Mouse (Mus musculus): ENCODE data around the gene Vwce. TPM values are rescaled to one million over a fixed set of nuclear protein-coding genes. Genes with fewer than 3 reads are reported as not detected.

Vwce gene
- polyA plus RNA-seq, 1 experiment from 2014 or later, result 0.36 TPM

- Histone ChIP-seq H3K4me1 (ENCODE audit: control insufficient read depth, insufficient read depth, low read length) (peaks cover 6% of the 10 kb centered on the region), H3K27ac (ENCODE audit: low read depth, low read length) (no peak overlapping the region), H3K9ac (ENCODE audit: low read length) (no peak overlapping the region), H3K4me3 (ENCODE audit: low read depth, low read length) (no peak overlapping the region), H3K27me3 (ENCODE audit: control insufficient read depth, insufficient read depth, low read length) (no peaks in the 10 kb centered on the region), H3K36me3 (ENCODE audit: control insufficient read depth, insufficient read depth, low read length) (peaks cover 19% of the 10 kb centered on the region), H3K9me3 (ENCODE audit: control insufficient read depth, low read length) (no peaks in the 10 kb centered on the region), H3K4me2 (no peak overlapping the region)
- ATAC-seq (ENCODE audit: low FRiP score), result no peak
- 89% methylated on average over 6 of the region's 6 CpGs for WGBS
- peak; percentile 45 for DNase-seq (ENCODE audit: low spot score, missing footprints)
Observed at GRCm38 (mm10) chr19:10714168-10714567, 80.2 kb downstream of the Vwce start.

- H3K9me3 ChIP-seq (ENCODE audit: control insufficient read depth, low read length), result no peaks in the 10 kb centered on the region
- ATAC-seq (ENCODE audit: low FRiP score), result peak; percentile 62; the same call in 1 of the 2 replicates
- no peak overlapping the region for H3K9ac ChIP-seq (ENCODE audit: low read length)
- WGBS, result 52% methylated on average over 4 of the region's 4 CpGs
- no peaks in the 10 kb centered on the region for H3K27me3 ChIP-seq (ENCODE audit: control insufficient read depth, insufficient read depth, low read length)
- no peak overlapping the region for H3K4me3 ChIP-seq (ENCODE audit: low read depth, low read length)
- DNase-seq (ENCODE audit: low spot score, missing footprints), result peak; percentile 82
- no peak overlapping the region for H3K4me2 ChIP-seq
- H3K27ac ChIP-seq (ENCODE audit: low read depth, low read length), result no peak overlapping the region
- peaks cover under 1% of the 10 kb centered on the region; the same call in 1 of the 2 replicates for H3K4me1 ChIP-seq (ENCODE audit: control insufficient read depth, insufficient read depth, low read length)
- peaks cover 19% of the 10 kb centered on the region for H3K36me3 ChIP-seq (ENCODE audit: control insufficient read depth, insufficient read depth, low read length)
Observed at GRCm38 (mm10) chr19:10714682-10715475, 80.9 kb downstream of the Vwce start.

GRCm38 (mm10) chr19:10715476-10715875, 81.5 kb downstream of the Vwce start:
- WGBS, result 90% methylated on average over 6 of the region's 6 CpGs
- H3K36me3 ChIP-seq (ENCODE audit: control insufficient read depth, insufficient read depth, low read length), result peaks cover 16% of the 10 kb centered on the region
- DNase-seq (ENCODE audit: low spot score, missing footprints), result peak; percentile 80
- H3K4me1 ChIP-seq (ENCODE audit: control insufficient read depth, insufficient read depth, low read length), result no peaks in the 10 kb centered on the region
- H3K9me3 ChIP-seq (ENCODE audit: control insufficient read depth, low read length), result no peaks in the 10 kb centered on the region
- no peak overlapping the region for H3K4me3 ChIP-seq (ENCODE audit: low read depth, low read length)
- no peaks in the 10 kb centered on the region for H3K27me3 ChIP-seq (ENCODE audit: control insufficient read depth, insufficient read depth, low read length)
- no peak for ATAC-seq (ENCODE audit: low FRiP score)
- H3K9ac ChIP-seq (ENCODE audit: low read length), result no peak overlapping the region
- H3K4me2 ChIP-seq, result no peak overlapping the region
- no peak overlapping the region for H3K27ac ChIP-seq (ENCODE audit: low read depth, low read length)

Other genes with a start within 250 kb of the Vwce start
- gene Syt7, start 245.1 kb upstream of the Vwce start, polyA plus RNA-seq (2014; fragmentation: Nextera tagmentation; extraction: Ambion mirVana), result 3.0 and 3.9 TPM in 2 replicates
- 0.55 and 0.59 TPM in 2 replicates for gene Lrrc10b, start 176.7 kb upstream of the Vwce start, polyA plus RNA-seq (2014; fragmentation: Nextera tagmentation; extraction: Ambion mirVana)
- gene Ppp1r32, start 151.3 kb upstream of the Vwce start, polyA plus RNA-seq (2014; fragmentation: Nextera tagmentation; extraction: Ambion mirVana), result 0.21 and 0.48 TPM in 2 replicates
- gene Cpsf7, start 108.9 kb upstream of the Vwce start, polyA plus RNA-seq (2014; fragmentation: Nextera tagmentation; extraction: Ambion mirVana), result 66.4 and 70.4 TPM in 2 replicates
- gene Sdhaf2, start 108.1 kb upstream of the Vwce start, polyA plus RNA-seq (2014; fragmentation: Nextera tagmentation; extraction: Ambion mirVana), result 59.3 and 63.3 TPM in 2 replicates
- gene Tmem216, start 78.0 kb upstream of the Vwce start, polyA plus RNA-seq (2014; fragmentation: Nextera tagmentation; extraction: Ambion mirVana), result 58.3 and 63.9 TPM in 2 replicates
- gene Cyb561a3, start 57.0 kb upstream of the Vwce start, polyA plus RNA-seq (2014; fragmentation: Nextera tagmentation; extraction: Ambion mirVana), result 16.1 and 16.8 TPM in 2 replicates
- 60.6 and 67.3 TPM in 2 replicates for gene Tmem138, start 56.9 kb upstream of the Vwce start, polyA plus RNA-seq (2014; fragmentation: Nextera tagmentation; extraction: Ambion mirVana)
- gene Ddb1, start 28.9 kb upstream of the Vwce start, polyA plus RNA-seq (2014; fragmentation: Nextera tagmentation; extraction: Ambion mirVana), result 393 and 396 TPM in 2 replicates
- 22.9 and 23.9 TPM in 2 replicates for gene Tkfc, start 28.6 kb upstream of the Vwce start, polyA plus RNA-seq (2014; fragmentation: Nextera tagmentation; extraction: Ambion mirVana)
- gene Pga5, start 43.9 kb downstream of the Vwce start, polyA plus RNA-seq (2014; fragmentation: Nextera tagmentation; extraction: Ambion mirVana), result not detected in 2 replicates
- 23.1 and 26.0 TPM in 2 replicates for gene Vps37c, start 54.5 kb downstream of the Vwce start, polyA plus RNA-seq (2014; fragmentation: Nextera tagmentation; extraction: Ambion mirVana)
- gene Cd5, start 104.8 kb downstream of the Vwce start, polyA plus RNA-seq (2014; fragmentation: Nextera tagmentation; extraction: Ambion mirVana), result 0.08 and 0.22 TPM in 2 replicates
- not detected in 2 replicates for gene Cd6, start 195.8 kb downstream of the Vwce start, polyA plus RNA-seq (2014; fragmentation: Nextera tagmentation; extraction: Ambion mirVana)
- gene Slc15a3, start 205.5 kb downstream of the Vwce start, polyA plus RNA-seq (2014; fragmentation: Nextera tagmentation; extraction: Ambion mirVana), result 0.18 and 0.25 TPM in 2 replicates
- gene Tmem132a, start 235.7 kb downstream of the Vwce start, polyA plus RNA-seq (2014; fragmentation: Nextera tagmentation; extraction: Ambion mirVana), result 51.3 and 58.3 TPM in 2 replicates
- 38.7 and 41.2 TPM in 2 replicates for gene Tmem109, start 247.8 kb downstream of the Vwce start, polyA plus RNA-seq (2014; fragmentation: Nextera tagmentation; extraction: Ambion mirVana)

Data from midbrain, embryonic 11.5 days (tissue).